In genomic region chr7:131306733-131307132, GRCm38 (mm10) we compare ENCODE assay signal across 23 mouse cellular contexts. TPM values are rescaled to one million over a fixed set of nuclear protein-coding genes. Genes with fewer than 3 reads are reported as not detected.
"Had no signal": no experiment of that assay in that cellular context is flagged by ENCODE, and none has a peak within 500 bp of the region (broad histone marks: within the 10 kb centered on the region; RNA-seq: fewer than 3 reads in every experiment).

No protein-coding gene starts in this region.

- H3K4me2 ChIP-seq: neural tube, embryonic 15.5 days; stomach, embryonic 15.5 days had no signal

- H3K4me3 ChIP-seq: neural tube, embryonic 15.5 days; stomach, embryonic 15.5 days had no signal

- H3K4me1 ChIP-seq: neural tube, embryonic 15.5 days; stomach, embryonic 15.5 days had no signal

- DNase-seq: retina, postnatal 1 day; right cerebral cortex, adult 18-20 months; right cerebral cortex, postnatal 14 days; right cerebral cortex, postnatal 25 days; right cerebral cortex, postnatal 4 days; spleen, adult 18-20 months; thymus, adult 18-20 months; thymus, adult 2 months; thymus, postnatal 14 days; thymus, postnatal 25 days; thymus, postnatal 36 days; thymus, postnatal 4 days had no signal

- H3K27ac ChIP-seq: neural tube, embryonic 15.5 days; stomach, embryonic 15.5 days; stomach, postnatal 0 days had no signal

- H3K36me3 ChIP-seq: neural tube, embryonic 15.5 days; stomach, embryonic 15.5 days had no signal

- H3K27me3 ChIP-seq: neural tube, embryonic 15.5 days; stomach, embryonic 15.5 days had no signal

- H3K9ac ChIP-seq: neural tube, embryonic 15.5 days; stomach, embryonic 15.5 days had no signal

- H3K9me3 ChIP-seq: neural tube, embryonic 15.5 days; stomach, embryonic 15.5 days had no signal

RNA-seq across cellular contexts. Expression of gene Cuzd1, which starts 15.4 kb away (rescaled TPM):
- total RNA-seq: neutrophil, adult 5-6 weeks had no signal
- polyA plus RNA-seq: neural tube, embryonic 14.5 days; neural tube, embryonic 15.5 days; stomach, embryonic 14.5 days; urinary bladder, adult 2 months had no signal

RNA-seq across cellular contexts. Expression of gene Fam24b, which starts 22.6 kb away (rescaled TPM):
- total RNA-seq: neutrophil, adult 5-6 weeks had no signal
- polyA plus RNA-seq: neural tube, embryonic 14.5 days; neural tube, embryonic 15.5 days; small intestine, adult 2 months; spleen, adult 2 months; stomach, embryonic 14.5 days; stomach, embryonic 15.5 days; stomach, embryonic 16.5 days; stomach, postnatal 0 days; thymus, postnatal 0 days; urinary bladder, adult 2 months had no signal

RNA-seq across cellular contexts. Expression of gene Fam24a, which starts 26.9 kb away (rescaled TPM):
- total RNA-seq: neutrophil, adult 5-6 weeks had no signal
- polyA plus RNA-seq: neural tube, embryonic 14.5 days; neural tube, embryonic 15.5 days; small intestine, adult 2 months; spleen, adult 2 months; stomach, embryonic 14.5 days; stomach, embryonic 15.5 days; stomach, embryonic 16.5 days; stomach, postnatal 0 days; thymus, adult 2 months; thymus, postnatal 0 days; urinary bladder, adult 2 months had no signal
